Mouse (Mus musculus): Measurements from ENCODE around the gene Sgms1. TPM values are rescaled to one million over a fixed set of nuclear protein-coding genes. Genes with fewer than 3 reads are reported as not detected.

Sgms1 gene
- polyA plus RNA-seq, 1 experiment, result 15.8 TPM

GRCm38 (mm10) chr19:32213577-32213976 lies 175.9 kb downstream of the Sgms1 start:
- WGBS, result 78% methylated on average over 3 of the region's 3 CpGs
- Histone ChIP-seq H3K4me1 (ENCODE audit: control insufficient read depth, insufficient read depth, insufficient read length) (peaks cover 7% of the 10 kb centered on the region; the same call in 1 of the 2 replicates), H3K4me3 (ENCODE audit: extremely low read depth, insufficient read depth, insufficient read length) (no peak overlapping the region), H3K27ac (ENCODE audit: insufficient read depth, low read length) (no peak overlapping the region), H3K27me3 (ENCODE audit: control insufficient read depth, insufficient read depth, low read length) (no peaks in the 10 kb centered on the region), H3K36me3 (ENCODE audit: control insufficient read depth, insufficient read depth, low read length) (no peaks in the 10 kb centered on the region)
- no peak for DNase-seq (ENCODE audit: low read depth in 1 of 2, low spot score in 2 of 2)
- TF ChIP-seq CTCF (IDR thresholded peaks at IDR 0.05; ENCODE audit: extremely low read depth, insufficient read depth, insufficient read length, insufficient replicate concordance) (no peak), POLR2A (IDR thresholded peaks at IDR 0.05; ENCODE audit: low read depth, low read length) (no peak)

GRCm38 (mm10) chr19:32211293-32211585 lies 178.3 kb downstream of the Sgms1 start:
- no peaks in the 10 kb centered on the region for H3K36me3 ChIP-seq (ENCODE audit: control insufficient read depth, insufficient read depth, low read length)
- H3K27me3 ChIP-seq (ENCODE audit: control insufficient read depth, insufficient read depth, low read length), result no peaks in the 10 kb centered on the region
- H3K27ac ChIP-seq (ENCODE audit: insufficient read depth, low read length), result peak overlapping the region; percentile 7; the same call in 1 of the 2 replicates
- no peak for DNase-seq (ENCODE audit: low read depth in 1 of 2, low spot score in 2 of 2)
- no peak for TF ChIP-seq CTCF (IDR thresholded peaks at IDR 0.05; ENCODE audit: extremely low read depth, insufficient read depth, insufficient read length, insufficient replicate concordance)
- TF ChIP-seq POLR2A (IDR thresholded peaks at IDR 0.05; ENCODE audit: low read depth, low read length), result no peak
- H3K4me3 ChIP-seq (ENCODE audit: extremely low read depth, insufficient read depth, insufficient read length), result peak overlapping the region; percentile 80; the same call in 1 of the 2 replicates
- H3K4me1 ChIP-seq (ENCODE audit: control insufficient read depth, insufficient read depth, insufficient read length), result peaks cover 4% of the 10 kb centered on the region; the same call in 1 of the 2 replicates

GRCm38 (mm10) chr19:32210450-32211292 lies 178.8 kb downstream of the Sgms1 start:
- peaks cover 4% of the 10 kb centered on the region; the same call in 1 of the 2 replicates for H3K4me1 ChIP-seq (ENCODE audit: control insufficient read depth, insufficient read depth, insufficient read length)
- H3K4me3 ChIP-seq (ENCODE audit: extremely low read depth, insufficient read depth, insufficient read length), result peak overlapping the region; percentile 80
- WGBS, result 2% methylated on average over 34 of the region's 34 CpGs
- TF ChIP-seq POLR2A (IDR thresholded peaks at IDR 0.05; ENCODE audit: low read depth, low read length), result peak; percentile 8; the same call in 1 of the 2 replicates
- no peak for TF ChIP-seq CTCF (IDR thresholded peaks at IDR 0.05; ENCODE audit: extremely low read depth, insufficient read depth, insufficient read length, insufficient replicate concordance)
- peak in 1 of 2 experiments; percentile 75 for DNase-seq (ENCODE audit: low read depth in 1 of 2, low spot score in 2 of 2)
- no peaks in the 10 kb centered on the region for H3K36me3 ChIP-seq (ENCODE audit: control insufficient read depth, insufficient read depth, low read length)
- H3K27me3 ChIP-seq (ENCODE audit: control insufficient read depth, insufficient read depth, low read length), result no peaks in the 10 kb centered on the region
- peak overlapping the region; percentile 74 for H3K27ac ChIP-seq (ENCODE audit: insufficient read depth, low read length)

DNA sequence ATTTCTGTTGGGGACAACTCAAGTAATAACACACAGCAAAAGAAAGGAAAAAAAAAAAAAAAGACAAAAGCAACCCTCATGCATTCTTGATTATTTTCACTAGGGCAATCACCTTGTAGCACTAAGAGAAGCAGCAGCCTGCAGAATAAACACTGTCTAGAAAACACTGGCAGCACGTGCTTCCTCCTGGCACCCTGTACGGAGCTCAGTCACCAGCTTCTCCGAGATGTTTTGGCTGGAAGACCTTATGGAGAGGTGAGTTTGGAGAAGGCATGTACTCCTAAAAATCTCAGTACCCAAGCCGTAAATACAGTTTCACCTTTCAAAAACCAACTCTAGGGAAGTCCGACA lies 179.4 kb downstream of the Sgms1 start:
- no peak for DNase-seq (ENCODE audit: low read depth in 1 of 2, low spot score in 2 of 2)
- Histone ChIP-seq H3K4me3 (ENCODE audit: extremely low read depth, insufficient read depth, insufficient read length) (peak overlapping the region; percentile 80), H3K27ac (ENCODE audit: insufficient read depth, low read length) (peak overlapping the region; percentile 74), H3K27me3 (ENCODE audit: control insufficient read depth, insufficient read depth, low read length) (no peaks in the 10 kb centered on the region), H3K4me1 (ENCODE audit: control insufficient read depth, insufficient read depth, insufficient read length) (peaks cover 4% of the 10 kb centered on the region; the same call in 1 of the 2 replicates), H3K36me3 (ENCODE audit: control insufficient read depth, insufficient read depth, low read length) (no peaks in the 10 kb centered on the region)
- TF ChIP-seq POLR2A (IDR thresholded peaks at IDR 0.05; ENCODE audit: low read depth, low read length) (no peak), CTCF (IDR thresholded peaks at IDR 0.05; ENCODE audit: extremely low read depth, insufficient read depth, insufficient read length, insufficient replicate concordance) (no peak)
- 3% methylated on average over 5 of the region's 5 CpGs for WGBS

GRCm38 (mm10) chr19:32202131-32203114 lies 187.1 kb downstream of the Sgms1 start:
- Histone ChIP-seq H3K27ac (ENCODE audit: insufficient read depth, low read length) (no peak overlapping the region), H3K36me3 (ENCODE audit: control insufficient read depth, insufficient read depth, low read length) (0 out of 2 replicates have a peak, but pooled peaks cover 1% of the 10 kb centered on the region), H3K4me3 (ENCODE audit: extremely low read depth, insufficient read depth, insufficient read length) (no peak overlapping the region), H3K27me3 (ENCODE audit: control insufficient read depth, insufficient read depth, low read length) (no peaks in the 10 kb centered on the region), H3K4me1 (ENCODE audit: control insufficient read depth, insufficient read depth, insufficient read length) (peaks cover 15% of the 10 kb centered on the region; the same call in 1 of the 2 replicates)
- WGBS, result 78% methylated on average over 12 of the region's 12 CpGs
- DNase-seq (ENCODE audit: low read depth in 1 of 2, low spot score in 2 of 2), result no peak
- TF ChIP-seq CTCF (IDR thresholded peaks at IDR 0.05; ENCODE audit: extremely low read depth, insufficient read depth, insufficient read length, insufficient replicate concordance) (no peak), POLR2A (IDR thresholded peaks at IDR 0.05; ENCODE audit: low read depth, low read length) (no peak)

DNA sequence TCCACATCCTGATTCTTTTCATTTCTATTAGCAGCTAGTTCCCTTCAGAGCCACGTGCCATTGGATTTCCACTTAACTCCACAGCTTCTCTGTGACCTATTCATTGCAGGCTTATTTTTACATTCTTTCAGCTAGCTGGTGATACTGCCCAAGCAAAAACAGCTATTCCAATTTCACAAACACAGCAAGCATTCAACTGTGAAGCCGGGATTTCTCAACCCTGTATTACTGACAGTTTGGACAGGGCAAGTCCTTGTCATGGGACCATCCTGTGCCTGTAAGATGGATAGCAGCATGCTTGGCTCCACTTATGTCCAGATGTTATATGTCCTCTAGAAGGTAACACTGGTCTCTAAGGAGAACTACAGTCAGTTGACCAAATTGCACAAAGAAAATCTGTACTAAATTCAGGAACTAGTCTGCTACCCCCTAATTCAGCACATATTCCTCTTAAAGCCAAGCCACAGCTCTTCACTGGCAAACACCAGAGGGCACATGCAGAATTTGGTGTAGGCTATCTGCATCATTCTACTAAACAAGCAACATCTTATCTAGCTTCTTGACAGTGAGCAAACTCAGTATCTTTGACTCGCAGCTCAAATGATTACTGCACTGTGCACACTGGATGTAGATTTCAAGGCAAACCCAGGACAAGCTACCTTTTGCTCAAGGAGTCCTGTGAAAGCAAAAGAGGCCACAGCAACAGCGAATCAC lies 189.5 kb downstream of the Sgms1 start:
- H3K4me1 ChIP-seq (ENCODE audit: control insufficient read depth, insufficient read depth, insufficient read length), result peaks cover 15% of the 10 kb centered on the region; the same call in 1 of the 2 replicates
- WGBS, result 87% methylated on average over 4 of the region's 4 CpGs

More for the DNA sequence above, 189.5 kb downstream of the Sgms1 start:
- H3K27me3 ChIP-seq (ENCODE audit: control insufficient read depth, insufficient read depth, low read length), result no peaks in the 10 kb centered on the region
- no peak for DNase-seq (ENCODE audit: low read depth in 1 of 2, low spot score in 2 of 2)
- H3K36me3 ChIP-seq (ENCODE audit: control insufficient read depth, insufficient read depth, low read length), result 0 out of 2 replicates have a peak, but pooled peaks cover 3% of the 10 kb centered on the region
- H3K4me3 ChIP-seq (ENCODE audit: extremely low read depth, insufficient read depth, insufficient read length), result no peak overlapping the region
- TF ChIP-seq POLR2A (IDR thresholded peaks at IDR 0.05; ENCODE audit: low read depth, low read length) (no peak), CTCF (IDR thresholded peaks at IDR 0.05; ENCODE audit: extremely low read depth, insufficient read depth, insufficient read length, insufficient replicate concordance) (no peak)
- H3K27ac ChIP-seq (ENCODE audit: insufficient read depth, low read length), result no peak overlapping the region
